Mouse (Mus musculus) large intestine, adult 2 months (tissue): ENCODE results near the gene Nol10. TPM values are rescaled to one million over a fixed set of nuclear protein-coding genes. Genes with fewer than 3 reads are reported as not detected.

ENCODE experiments used
- DNase-seq: peaks from one replicate; pipeline ENCODE4 v3.0.0-alpha.2; 2012; ENCODE audit warnings: low read depth, low spot score
- WGBS: fragments of 180-500 bp; shearing (Covaris S2); methylation state at CpG from one replicate; pipeline ENCODE4 v1.1.7; 2018; 5-methylcytosine and 5-hydroxymethylcytosine counted together
- polyA plus RNA-seq: library from polyadenylated mRNA; depleted of rRNA; stranded (reverse); fragments of >200 nt; gene quantifications from 2 replicates; pipeline ENCODE4 v1.2.3, GENCODE M21; 2012

Gene Nol10
- polyA plus RNA-seq, 1 experiment: 2.8 TPM

DNA sequence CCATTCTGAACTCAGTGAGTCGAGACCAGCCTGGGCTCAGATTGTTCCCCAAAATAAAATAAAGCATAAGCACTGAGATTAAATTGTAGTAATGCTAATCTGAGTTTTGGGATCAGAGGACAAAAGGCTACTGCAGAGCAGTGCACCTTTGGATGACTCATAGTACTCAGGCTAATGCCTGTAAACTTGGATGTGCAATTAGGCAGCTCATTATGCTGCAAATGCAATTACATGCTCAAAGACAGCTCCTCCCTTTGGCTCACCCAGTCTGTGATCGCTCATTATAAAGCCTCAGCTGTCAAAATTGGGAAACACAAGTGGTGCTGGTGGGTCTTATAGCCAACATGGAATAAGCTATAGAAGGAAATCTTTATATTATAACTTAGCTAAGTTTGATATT is 48.9 kb downstream of the Nol10 start:
- DNase-seq: no peak
- 53% methylated on average over 2 of the region's 2 CpGs for WGBS

DNA sequence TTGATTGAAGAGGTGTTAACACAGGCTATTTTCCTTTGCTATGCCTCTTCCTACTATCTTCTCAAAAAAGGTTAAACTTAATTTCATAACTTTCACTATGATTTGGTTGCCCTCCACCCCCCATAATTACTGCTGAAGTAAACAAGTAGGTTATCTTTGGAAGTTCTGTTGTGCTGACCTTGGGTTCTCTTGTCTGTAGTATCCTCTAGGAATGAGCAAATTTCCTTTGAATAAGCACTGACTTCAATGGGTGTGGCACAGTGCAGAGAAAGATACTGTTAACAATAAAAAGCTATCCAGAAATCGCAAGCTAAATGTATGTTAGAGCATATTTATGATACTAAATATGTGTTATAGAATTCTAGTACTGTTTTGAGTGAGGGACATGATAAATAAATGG is 53.2 kb downstream of the Nol10 start:
- DNase-seq: no peak
- 67% methylated on average over 1 of the region's 1 CpGs for WGBS

DNA sequence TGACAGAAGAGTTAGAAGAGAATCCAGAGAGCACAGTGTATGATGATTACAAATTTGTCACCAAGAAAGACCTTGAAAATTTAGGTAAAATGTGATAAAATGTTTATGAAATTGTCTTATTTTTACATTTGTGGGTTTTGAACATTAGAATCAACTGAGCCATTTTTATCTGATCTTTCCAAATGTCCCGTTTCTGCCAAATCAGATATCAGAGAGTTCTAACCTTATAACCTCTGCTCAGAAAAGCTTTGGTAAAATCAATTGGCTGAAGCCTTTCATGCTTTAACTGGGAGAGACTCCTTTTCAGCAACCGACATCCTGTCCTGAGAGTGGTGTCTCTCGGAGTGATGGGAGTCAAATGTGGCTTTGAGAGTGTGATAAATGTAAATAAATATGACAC is 53.9 kb downstream of the Nol10 start:
- WGBS: 79% methylated on average over 3 of the region's 3 CpGs
- DNase-seq: no peak

DNA sequence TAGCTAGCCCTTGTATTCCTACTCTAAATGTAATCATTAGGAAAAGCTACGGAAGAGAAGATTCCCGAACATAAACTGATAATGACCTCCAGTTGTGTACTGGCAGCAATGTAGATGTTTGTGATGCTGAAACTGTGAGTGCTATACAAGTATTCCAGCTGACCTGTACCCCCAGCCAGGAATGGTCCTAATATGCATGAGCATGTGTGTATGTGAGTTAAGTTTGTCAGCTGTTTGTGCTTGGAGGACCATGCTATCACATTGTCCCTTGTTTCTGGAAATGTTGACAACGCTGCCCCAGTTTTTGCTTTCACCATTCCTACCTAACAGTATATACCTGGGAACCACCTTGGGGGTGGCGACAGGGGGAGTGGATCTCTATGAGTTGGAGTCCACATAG is 55.7 kb downstream of the Nol10 start:
- 94% methylated on average over 4 of the region's 4 CpGs for WGBS
- DNase-seq: no peak

DNA sequence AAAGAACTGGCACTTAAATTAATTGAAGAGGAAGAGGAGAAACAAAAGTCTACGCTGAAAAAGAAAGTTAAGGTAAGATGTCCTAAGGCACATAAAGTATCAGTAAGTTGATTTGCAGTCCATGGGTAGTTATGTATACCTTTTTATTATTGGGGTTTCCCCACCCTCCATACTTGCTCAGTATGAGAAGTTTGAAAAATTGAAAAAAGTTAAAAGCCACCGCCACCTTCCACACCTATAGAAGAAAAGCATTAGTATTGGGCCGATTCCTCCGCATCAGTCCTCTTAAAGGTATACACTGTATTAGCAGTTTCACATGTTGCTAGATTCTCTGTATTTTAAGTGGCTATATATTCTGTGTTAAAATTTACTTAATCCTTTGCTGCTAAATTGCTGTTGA is 58.6 kb downstream of the Nol10 start:
- WGBS: 97% methylated on average over 4 of the region's 4 CpGs
- DNase-seq: no peak

DNA sequence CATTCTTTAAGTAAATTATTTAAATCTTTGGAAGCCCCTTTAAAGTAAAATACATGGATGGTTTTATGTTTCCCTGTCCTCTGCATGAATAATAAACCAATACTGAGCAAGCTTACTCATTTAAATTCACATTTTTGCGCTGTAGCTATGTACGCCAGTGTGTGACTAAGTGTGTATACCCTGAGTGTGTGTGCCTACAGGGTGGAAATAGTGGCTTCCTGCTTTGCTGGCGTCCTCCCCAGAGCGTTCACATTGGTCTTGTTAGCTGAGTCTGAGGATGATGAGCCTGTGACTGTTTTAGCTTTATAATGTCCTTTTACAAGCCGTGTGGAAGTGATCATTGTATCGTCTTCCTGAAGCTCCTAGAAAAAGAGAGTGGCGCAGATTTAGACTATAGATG is 60.1 kb downstream of the Nol10 start:
- no peak for DNase-seq
- WGBS: 90% methylated on average over 7 of the region's 7 CpGs

DNA sequence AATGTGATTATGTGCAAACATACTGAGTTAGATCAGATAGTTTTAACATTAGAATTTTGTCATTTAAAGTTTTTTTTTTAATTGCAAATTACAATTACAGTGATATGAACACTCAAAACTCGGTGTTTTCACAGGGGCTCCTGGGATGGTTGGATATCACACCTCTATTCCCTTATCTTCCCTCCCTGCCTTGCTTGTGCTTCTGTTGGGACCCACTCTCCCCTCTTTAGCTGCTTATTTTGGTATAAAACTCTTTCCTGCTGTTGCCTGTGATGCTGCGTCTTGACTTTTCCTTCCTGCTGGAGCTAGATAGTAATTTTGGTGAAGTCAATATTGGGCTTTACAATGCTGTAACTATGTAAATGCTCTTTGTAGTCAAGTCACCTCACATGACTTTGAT is 63.0 kb downstream of the Nol10 start:
- 96% methylated on average over 2 of the region's 2 CpGs for WGBS
- DNase-seq: no peak

DNA sequence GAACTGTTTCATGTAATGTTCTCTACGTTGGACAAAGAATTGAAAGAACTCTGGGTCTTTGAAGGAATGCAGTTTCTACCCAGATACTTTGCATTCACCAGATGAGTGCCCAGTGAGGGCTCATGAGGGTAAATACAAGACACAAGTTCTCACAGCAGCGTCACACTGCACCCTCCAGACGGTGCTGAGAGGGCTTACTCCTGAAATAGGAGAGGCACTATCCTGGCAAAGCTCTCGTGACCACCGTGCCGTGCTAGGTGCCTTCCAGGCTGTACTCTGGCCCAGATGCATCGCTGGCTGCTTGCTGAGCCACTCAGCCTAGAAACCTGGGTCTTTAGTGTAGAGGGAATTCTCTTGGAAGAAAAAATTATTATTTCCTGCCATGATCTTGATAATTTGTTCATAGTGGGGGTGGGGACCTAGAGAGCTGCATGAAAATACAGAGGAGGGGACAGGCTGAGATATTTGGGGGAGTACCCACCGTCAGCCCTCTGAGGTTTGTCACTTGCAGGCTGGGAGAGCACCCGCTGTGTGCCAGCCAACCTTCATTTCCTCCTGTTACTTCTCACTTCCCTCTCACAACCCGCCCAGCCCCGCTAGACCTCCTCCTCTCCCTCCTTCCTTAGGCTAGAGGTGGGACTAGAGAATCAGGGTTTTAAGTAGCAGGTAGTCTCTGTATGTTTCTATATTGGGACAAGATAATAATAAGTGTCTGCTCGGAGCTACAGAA is 63.7 kb downstream of the Nol10 start:
- no peak for DNase-seq
- WGBS: 74% methylated on average over 12 of the region's 12 CpGs

DNA sequence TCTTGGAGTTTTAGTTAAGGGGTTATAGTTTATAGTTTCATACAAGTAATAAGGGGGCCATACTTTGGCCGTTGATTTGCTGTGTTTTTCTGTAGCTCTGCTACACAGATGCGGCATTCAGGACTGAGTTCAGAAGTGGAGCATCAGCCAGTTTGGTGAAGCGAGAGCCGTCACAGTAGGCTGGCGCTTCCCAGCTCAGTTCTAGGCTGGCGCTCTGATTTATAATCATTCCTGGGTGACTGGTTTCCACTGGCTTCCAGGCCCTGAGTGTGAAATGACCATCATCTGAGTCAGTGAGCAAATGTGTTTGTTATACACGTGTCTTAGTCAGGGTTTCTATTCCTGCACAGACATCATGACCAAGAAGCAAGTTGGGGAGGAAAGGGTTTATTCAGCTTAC is 66.5 kb downstream of the Nol10 start:
- WGBS: 80% methylated on average over 7 of the region's 7 CpGs
- DNase-seq: no peak

DNA sequence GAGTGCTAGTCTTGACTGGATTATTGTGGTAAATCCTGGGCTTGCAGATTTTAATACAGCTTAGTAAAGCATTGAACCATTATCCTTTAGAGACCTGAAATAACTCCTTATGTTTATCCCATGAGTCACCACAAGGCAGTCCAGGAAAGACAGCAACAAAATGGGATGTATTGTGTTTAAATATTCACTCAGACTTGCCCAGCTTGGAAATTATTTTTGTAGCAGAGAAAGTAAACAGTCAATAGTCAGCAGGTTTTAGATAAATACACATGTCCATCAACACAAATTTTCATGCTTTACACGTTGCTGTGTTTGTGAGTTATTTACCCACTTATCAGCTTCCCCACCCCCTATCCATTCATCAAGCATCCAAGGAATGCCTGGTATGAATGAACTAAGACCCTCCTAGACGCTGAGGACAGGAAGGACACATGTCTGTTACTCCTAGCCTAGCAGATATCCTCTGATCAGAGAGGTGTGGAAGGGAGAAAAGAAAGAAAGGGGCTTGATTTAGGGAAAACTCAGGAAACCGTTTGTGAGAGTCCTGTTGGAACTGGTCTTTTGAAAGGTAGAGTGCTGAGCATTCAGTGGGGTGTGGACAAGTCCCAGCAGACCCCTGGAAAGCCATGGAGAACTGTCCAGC is 72.0 kb downstream of the Nol10 start:
- DNase-seq: no peak
- 25% methylated on average over 3 of the region's 3 CpGs for WGBS

DNA sequence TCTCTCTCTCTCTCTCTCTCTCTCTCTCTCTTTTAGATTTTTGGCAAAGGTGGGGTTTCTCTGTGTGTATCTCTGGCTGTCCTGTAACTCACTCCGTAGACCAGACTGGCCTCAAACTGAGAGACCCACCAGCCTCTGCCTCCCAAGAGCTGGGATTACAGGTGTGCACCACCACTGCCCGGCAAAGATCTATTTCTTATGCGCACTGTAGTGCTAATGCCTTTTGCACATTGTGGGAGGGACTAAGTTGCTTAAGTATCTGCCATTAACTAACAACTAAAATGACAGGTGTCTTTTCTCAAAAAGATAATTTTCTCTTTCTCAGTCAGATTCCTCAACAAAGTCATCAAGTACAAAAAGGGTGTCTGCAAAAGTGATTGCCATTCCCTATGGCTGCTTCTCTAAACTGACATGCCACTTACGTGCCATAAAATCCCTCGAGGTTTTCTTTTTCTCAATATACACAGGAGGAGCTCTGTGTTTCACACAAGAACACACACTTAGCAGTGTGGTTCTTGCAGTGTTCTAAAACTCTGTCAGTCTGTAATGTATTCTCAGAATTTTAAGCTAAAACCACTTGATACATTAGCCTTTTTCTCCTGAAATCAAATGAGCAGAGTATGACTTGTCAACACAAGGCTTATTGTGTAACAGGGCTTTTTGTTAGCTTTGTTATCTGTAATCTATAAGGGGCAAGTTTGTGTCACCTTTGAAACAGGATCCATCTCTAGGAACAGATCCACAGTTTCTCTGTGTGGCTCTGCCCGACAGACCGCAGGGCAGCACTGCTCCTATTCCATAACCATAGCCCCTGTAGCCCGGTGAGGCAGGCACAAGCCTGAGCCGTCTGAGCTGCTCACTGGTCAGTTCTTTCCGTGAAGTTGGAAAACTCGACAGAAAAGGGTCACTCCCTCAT is 77.3 kb downstream of the Nol10 start:
- DNase-seq: no peak
- WGBS: 78% methylated on average over 11 of the region's 11 CpGs

DNA sequence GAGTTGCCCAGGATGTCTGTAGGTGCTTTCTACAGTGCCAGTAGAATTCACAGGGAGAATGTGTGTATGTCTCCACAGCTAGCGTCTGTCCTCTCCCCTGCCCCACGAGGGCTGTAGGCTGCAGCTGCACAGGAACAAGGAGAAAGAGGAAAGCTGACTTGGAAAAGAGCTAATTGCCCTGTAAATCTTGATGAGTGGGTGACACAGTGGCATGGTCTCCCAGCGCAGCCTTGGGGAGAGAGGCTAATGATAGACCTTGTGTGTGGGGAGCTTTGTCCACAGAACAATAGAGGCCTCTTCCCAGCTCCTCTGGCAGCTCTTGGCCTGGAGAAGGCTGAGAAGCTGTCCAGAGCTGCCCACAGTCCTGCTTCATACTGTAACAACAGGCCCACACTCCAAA is 78.5 kb downstream of the Nol10 start:
- no peak for DNase-seq
- WGBS: 63% methylated on average over 3 of the region's 3 CpGs

DNA sequence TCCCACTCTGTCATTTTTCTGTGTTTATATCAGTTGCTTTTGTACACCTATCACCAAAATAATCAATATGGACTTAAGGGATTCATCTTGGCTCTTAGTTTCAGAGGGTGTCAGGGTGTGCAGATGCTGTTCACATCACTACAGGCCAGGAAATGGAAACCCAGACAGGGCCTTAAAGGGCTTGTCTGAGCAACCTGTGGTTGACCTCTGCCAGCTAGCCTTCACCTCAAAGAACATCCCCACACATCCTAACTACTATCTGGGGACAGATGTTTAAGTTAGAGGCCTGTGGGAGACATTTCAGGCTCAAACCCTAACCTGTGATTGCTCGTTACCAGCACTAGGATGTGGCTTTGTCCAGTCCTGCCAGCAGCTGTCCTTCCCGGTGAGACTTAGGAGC is 82.3 kb downstream of the Nol10 start:
- WGBS: 94% methylated on average over 2 of the region's 2 CpGs
- no peak for DNase-seq

DNA sequence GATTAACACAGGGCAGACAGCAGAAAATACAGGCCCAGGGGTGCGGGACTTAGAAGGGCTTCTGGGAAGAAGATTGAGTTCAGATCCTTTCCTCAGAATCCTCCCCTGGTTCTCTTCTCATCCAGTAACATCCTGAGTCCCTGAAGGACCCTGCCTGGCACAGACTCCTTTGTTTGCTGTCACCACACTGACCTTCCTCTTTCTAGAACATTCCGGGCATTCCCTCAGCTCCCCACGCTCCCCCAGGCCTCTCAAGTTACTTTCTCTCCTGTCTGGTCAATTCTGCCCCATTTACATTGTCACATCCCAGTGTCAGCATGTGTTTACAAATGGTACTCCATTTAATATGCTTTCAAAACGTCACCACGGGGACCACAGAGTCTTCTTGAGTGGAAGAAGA is 82.9 kb downstream of the Nol10 start:
- WGBS: 76% methylated on average over 5 of the region's 5 CpGs
- no peak for DNase-seq

DNA sequence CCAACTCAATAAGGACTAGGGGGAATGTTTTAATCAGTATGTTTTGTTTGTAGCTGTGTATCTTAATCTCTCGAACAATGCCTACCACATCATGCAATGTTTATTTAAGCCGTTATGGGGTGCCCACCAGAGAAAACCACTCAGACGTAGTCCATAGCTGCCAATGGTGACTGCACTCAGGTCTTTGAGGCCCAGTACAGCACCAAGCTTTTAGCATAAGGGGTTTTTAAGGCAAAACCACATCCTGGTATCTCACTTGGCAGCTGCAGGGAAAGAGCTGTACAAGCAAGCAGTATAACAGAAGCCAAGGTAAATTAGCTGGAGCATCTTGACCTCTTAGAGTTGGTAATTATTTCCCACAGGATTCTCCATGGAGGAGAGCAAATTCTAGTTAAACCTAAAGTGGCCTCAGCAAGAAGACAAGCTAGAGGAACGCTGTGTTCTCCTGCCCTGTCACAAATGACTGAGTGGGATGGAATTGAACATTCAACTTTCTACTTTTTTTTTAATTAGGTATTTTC is 83.6 kb downstream of the Nol10 start:
- WGBS: 88% methylated on average over 4 of the region's 4 CpGs
- no peak for DNase-seq

DNA sequence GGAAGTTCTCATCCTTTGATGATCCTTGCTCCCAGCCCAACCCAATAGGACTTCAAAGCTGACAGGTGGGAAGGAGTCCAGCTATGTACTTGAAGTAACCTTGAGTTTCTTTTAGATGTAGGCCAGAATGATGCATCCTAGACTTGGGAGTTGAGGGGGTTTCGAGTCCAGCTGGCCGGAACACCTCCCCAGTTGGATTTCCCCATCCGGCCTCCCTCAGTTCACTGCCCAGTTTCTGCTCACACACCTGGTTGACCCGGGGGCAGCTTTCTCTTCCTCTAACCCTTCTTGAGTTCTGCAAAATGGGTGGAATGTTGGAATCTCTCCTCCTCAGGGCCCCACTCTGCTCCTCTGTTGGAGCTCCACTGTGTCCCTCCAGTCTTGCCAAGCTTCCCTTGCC is 85.5 kb downstream of the Nol10 start:
- 96% methylated on average over 4 of the region's 4 CpGs for WGBS

DNA sequence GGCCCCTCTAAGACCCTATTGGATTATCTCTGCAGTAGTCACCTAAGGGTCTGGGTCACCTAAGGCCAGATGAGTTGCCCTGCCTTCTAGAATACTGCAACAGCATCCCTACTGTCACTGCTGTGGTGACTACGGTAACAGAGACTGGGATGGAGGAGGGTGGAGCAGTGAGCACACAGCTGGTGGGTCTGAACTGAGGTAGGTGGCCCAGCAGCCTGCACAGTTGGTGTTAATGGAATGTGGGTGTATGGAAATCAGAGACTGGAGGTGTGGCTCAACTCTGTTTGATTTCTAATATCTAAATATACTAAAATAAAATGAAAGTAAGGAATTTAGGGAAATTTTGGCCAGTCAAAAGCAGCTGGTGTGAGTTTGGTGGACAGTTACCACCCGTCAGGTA is 88.2 kb downstream of the Nol10 start:
- 78% methylated on average over 2 of the region's 2 CpGs for WGBS
- no peak for DNase-seq

More for the DNA sequence above, 85.5 kb downstream of the Nol10 start:
- no peak for DNase-seq

DNA sequence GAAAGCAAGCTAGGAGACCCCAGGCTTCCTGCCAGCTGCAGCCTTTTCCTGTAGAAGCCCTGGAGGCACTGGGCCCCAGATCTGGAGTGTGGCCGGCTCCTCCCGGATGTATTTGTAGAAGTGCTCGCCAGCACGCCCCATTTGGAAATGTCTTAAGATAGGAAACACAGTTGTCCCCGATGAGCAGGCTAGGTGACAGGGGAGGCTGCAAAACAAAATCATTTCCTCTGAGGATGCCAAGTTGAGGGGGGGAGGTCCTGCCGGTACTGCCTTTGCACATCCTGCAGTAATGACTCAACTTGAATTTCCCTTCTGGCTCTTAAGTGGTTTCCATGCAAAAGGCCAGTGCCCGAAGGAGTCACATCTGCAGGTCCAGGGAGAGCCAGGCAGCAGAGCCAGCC is 92.0 kb downstream of the Nol10 start:
- 64% methylated on average over 7 of the region's 7 CpGs for WGBS
- DNase-seq: no peak

DNA sequence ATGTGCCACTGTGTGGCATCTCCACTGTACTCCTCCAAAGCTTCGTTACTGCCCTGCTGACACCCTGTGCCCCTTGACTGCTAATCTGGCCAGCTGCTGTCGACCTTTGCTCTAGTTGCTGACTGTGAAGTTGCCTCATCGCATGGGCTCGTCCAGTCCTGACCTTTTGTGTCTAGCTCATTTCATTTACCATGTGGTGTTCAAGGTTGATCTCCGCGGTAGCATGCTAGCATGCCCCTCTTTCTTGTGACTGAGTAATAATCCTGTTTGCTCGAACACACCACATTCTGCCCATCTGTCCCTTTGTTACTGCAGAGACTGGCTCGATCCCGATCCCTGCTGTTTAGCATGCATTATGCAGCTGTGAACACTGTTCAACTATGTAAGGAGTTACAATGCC is 93.2 kb downstream of the Nol10 start:
- 62% methylated on average over 9 of the region's 9 CpGs for WGBS

DNA sequence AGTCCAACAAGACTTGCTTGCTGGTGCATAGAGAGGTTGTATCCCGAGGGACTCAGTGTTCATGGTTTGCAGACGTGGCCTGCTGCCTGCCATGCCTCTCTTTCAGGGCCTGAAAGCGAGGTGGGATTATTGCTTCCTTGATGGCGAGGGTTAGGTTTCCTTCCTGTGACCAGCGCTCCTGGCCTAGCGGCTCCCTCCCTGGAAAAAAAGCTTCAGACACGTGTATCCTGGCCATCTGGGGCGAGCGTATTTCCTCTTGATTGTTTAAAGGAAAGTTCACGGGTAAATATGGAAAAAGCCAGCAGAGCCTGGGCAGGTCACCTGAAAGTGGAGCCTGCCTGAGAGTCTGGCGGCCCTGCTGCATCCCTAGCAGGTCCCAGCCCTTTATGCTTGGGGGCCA is 96.1 kb downstream of the Nol10 start:
- no peak for DNase-seq
- 64% methylated on average over 11 of the region's 11 CpGs for WGBS

More for the DNA sequence above, 93.2 kb downstream of the Nol10 start:
- no peak for DNase-seq
